Mouse (Mus musculus) lung, embryonic 14.5 days (tissue): ENCODE data around the gene Hectd1. TPM values are rescaled to one million over a fixed set of nuclear protein-coding genes. Genes with fewer than 3 reads are reported as not detected.

Experiments
- ATAC-seq: fragments of 200-750 bp; cut with Nextera tagmentation; 2 replicates; pipeline ENCODE4 v1.8.0; 2017; ENCODE audit warnings: mild to moderate bottlenecking, moderate TSS enrichment, moderate library complexity; ENCODE audit not compliant: insufficient read depth
- DNase-seq: peaks from one replicate; pipeline ENCODE4 v3.0.0-alpha.2; 2015
- H3K27ac ChIP-seq: fragments of 300-500 bp; sonication (generic); 2 replicates; pipeline ENCODE4 v1.5.1; 2014; ENCODE audit warnings: low read depth, mild to moderate bottlenecking, moderate library complexity
- H3K27me3 ChIP-seq: fragments of 300-500 bp; sonication (generic); 2 replicates; pipeline ENCODE4 v1.6.1; 2014; ENCODE audit warnings: low read length, control low read depth; ENCODE audit not compliant: insufficient read depth
- H3K36me3 ChIP-seq: fragments of 300-500 bp; sonication (generic); 2 replicates; pipeline ENCODE4 v1.6.1; 2014; ENCODE audit warnings: control low read depth; ENCODE audit not compliant: insufficient read depth
- H3K4me1 ChIP-seq: fragments of 300-500 bp; sonication (generic); 2 replicates; pipeline ENCODE4 v1.6.1; 2014; ENCODE audit warnings: antibody characterized with exemption, control low read depth; ENCODE audit not compliant: insufficient read depth
- H3K4me2 ChIP-seq: fragments of 300-500 bp; sonication (generic); 2 replicates; pipeline ENCODE4 v1.6.1; 2014; ENCODE audit warnings: mild to moderate bottlenecking
- H3K4me3 ChIP-seq: fragments of 300-500 bp; sonication (generic); 2 replicates; pipeline ENCODE4 v1.5.1; 2014; ENCODE audit warnings: low read depth, low read length
- H3K9ac ChIP-seq: fragments of 300-500 bp; sonication (generic); 2 replicates; pipeline ENCODE4 v1.6.1; 2014
- H3K9me3 ChIP-seq: fragments of 300-500 bp; sonication (generic); 2 replicates; pipeline ENCODE4 v1.6.1; 2016; ENCODE audit warnings: low read depth, low read length, control low read depth
- CTCF ChIP-seq: IDR thresholded peaks from 2 replicates; pipeline ENCODE4 v1.5.1; 2016; ENCODE audit warnings: antibody characterized with exemption, low read depth
- WGBS: fragments of 180-500 bp; shearing (Covaris S2); extraction: QIAGEN DNeasy Blood & Tissue Kit; methylation state at CpG from one replicate; pipeline ENCODE4 v1.1.7; 2014; 5-methylcytosine and 5-hydroxymethylcytosine counted together
- polyA plus RNA-seq: library from polyadenylated mRNA; unstranded; fragments of >200 nt; fragmentation: Nextera tagmentation; extraction: Ambion mirVana; gene quantifications from 2 replicates; pipeline ENCODE4 v1.2.1, GENCODE M21; 2014

Gene Hectd1
- polyA plus RNA-seq, 1 experiment from 2014 or later: 46.8 TPM

DNA sequence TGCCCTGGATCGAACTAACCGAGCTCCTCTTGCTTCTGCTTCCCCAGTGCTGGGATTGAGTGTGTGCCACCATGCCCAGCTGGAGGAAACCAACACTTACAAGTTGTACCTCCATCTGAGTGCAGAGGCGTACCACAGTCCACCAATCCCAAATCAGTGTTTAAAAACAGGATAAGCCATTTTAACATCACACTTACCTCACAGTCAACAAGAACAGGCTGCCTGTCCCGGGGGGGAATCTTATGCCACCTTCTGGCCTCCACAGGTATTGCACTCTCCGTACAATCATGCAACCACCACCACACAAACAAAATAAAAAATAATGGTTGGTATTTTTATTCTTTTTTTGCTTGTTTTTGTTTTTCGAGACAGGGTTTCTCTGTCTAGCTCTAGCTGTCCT lies 87.6 kb downstream of the Hectd1 start:
- no peaks in the 10 kb centered on the region for H3K4me1 ChIP-seq
- peak; percentile 31; the same call in 1 of the 2 replicates for ATAC-seq
- H3K4me3 ChIP-seq: no peak overlapping the region
- no peak overlapping the region for H3K9ac ChIP-seq
- H3K27me3 ChIP-seq: no peaks in the 10 kb centered on the region
- H3K9me3 ChIP-seq: no peaks in the 10 kb centered on the region
- TF ChIP-seq CTCF: peak; percentile 72
- peaks cover 52% of the 10 kb centered on the region for H3K36me3 ChIP-seq
- DNase-seq: peak; percentile 55
- no peak overlapping the region for H3K27ac ChIP-seq
- WGBS: 77% methylated on average over 6 of the region's 6 CpGs
- H3K4me2 ChIP-seq: no peak overlapping the region

- Histone ChIP-seq H3K27ac (no peak overlapping the region), H3K4me1 (peaks cover 13% of the 10 kb centered on the region; the same call in 1 of the 2 replicates), H3K4me2 (no peak overlapping the region), H3K36me3 (peaks cover 8% of the 10 kb centered on the region; the same call in 1 of the 2 replicates), H3K9me3 (no peaks in the 10 kb centered on the region), H3K27me3 (no peaks in the 10 kb centered on the region), H3K4me3 (no peak overlapping the region), H3K9ac (no peak overlapping the region)
- DNase-seq (no peak), ATAC-seq (no peak)
- 58% methylated on average over 1 of the region's 1 CpGs for WGBS
- TF ChIP-seq CTCF: no peak
These were observed 92.5 kb downstream of the Hectd1 start for GRCm38 (mm10) chr12:51736807-51737206.

- Histone ChIP-seq H3K9ac (0 out of 2 replicates have a peak overlapping the region, but pooled peaks have one; percentile 18), H3K36me3 (peaks cover 5% of the 10 kb centered on the region; the same call in 1 of the 2 replicates), H3K27ac (peak overlapping the region; percentile 2; the same call in 1 of the 2 replicates), H3K9me3 (no peaks in the 10 kb centered on the region), H3K4me3 (no peak overlapping the region), H3K4me1 (peaks cover 13% of the 10 kb centered on the region; the same call in 1 of the 2 replicates), H3K27me3 (no peaks in the 10 kb centered on the region), H3K4me2 (no peak overlapping the region)
- ATAC-seq: no peak
- WGBS: 60% methylated on average over 3 of the region's 3 CpGs
- DNase-seq: no peak
- no peak for TF ChIP-seq CTCF
These were observed 93.0 kb downstream of the Hectd1 start for GRCm38 (mm10) chr12:51736381-51736780.

- peak; percentile 93 for DNase-seq
- H3K27ac ChIP-seq: peak overlapping the region; percentile 2; the same call in 1 of the 2 replicates
- H3K27me3 ChIP-seq: no peaks in the 10 kb centered on the region
- peak; percentile 92 for ATAC-seq
- 27% methylated on average over 7 of the region's 7 CpGs for WGBS
- peaks cover 13% of the 10 kb centered on the region; the same call in 1 of the 2 replicates for H3K4me1 ChIP-seq
- no peaks in the 10 kb centered on the region for H3K9me3 ChIP-seq
- H3K9ac ChIP-seq: no peak overlapping the region
- no peak overlapping the region for H3K4me2 ChIP-seq
- no peaks in the 10 kb centered on the region; the same call in 1 of the 2 replicates for H3K36me3 ChIP-seq
- no peak for TF ChIP-seq CTCF
- no peak overlapping the region for H3K4me3 ChIP-seq
These were observed 93.5 kb downstream of the Hectd1 start for GRCm38 (mm10) chr12:51735840-51736271.

- TF ChIP-seq CTCF: no peak
- peak; percentile 37 for DNase-seq
- peak overlapping the region; percentile 71 for H3K27ac ChIP-seq
- no peaks in the 10 kb centered on the region for H3K36me3 ChIP-seq
- no peak overlapping the region for H3K4me3 ChIP-seq
- H3K4me1 ChIP-seq: peaks cover 13% of the 10 kb centered on the region; the same call in 1 of the 2 replicates
- peak overlapping the region; percentile 35; the same call in 1 of the 2 replicates for H3K4me2 ChIP-seq
- H3K27me3 ChIP-seq: no peaks in the 10 kb centered on the region
- ATAC-seq: peak; percentile 37; the same call in 1 of the 2 replicates
- no peak overlapping the region for H3K9ac ChIP-seq
- 60% methylated on average over 14 of the region's 14 CpGs for WGBS
- no peaks in the 10 kb centered on the region for H3K9me3 ChIP-seq
These were observed 94.6 kb downstream of the Hectd1 start for GRCm38 (mm10) chr12:51734605-51735211.

GRCm38 (mm10) chr12:51729827-51730226 lies 99.5 kb downstream of the Hectd1 start:
- no peak overlapping the region for H3K4me3 ChIP-seq
- no peaks in the 10 kb centered on the region for H3K9me3 ChIP-seq
- no peaks in the 10 kb centered on the region for H3K4me1 ChIP-seq
- H3K9ac ChIP-seq: no peak overlapping the region
- H3K4me2 ChIP-seq: no peak overlapping the region
- H3K27me3 ChIP-seq: no peaks in the 10 kb centered on the region
- no peak for TF ChIP-seq CTCF
- 89% methylated on average over 9 of the region's 9 CpGs for WGBS
- ATAC-seq: no peak
- DNase-seq: no peak
- no peak overlapping the region for H3K27ac ChIP-seq
- H3K36me3 ChIP-seq: no peaks in the 10 kb centered on the region

GRCm38 (mm10) chr12:51729058-51729457 lies 100.3 kb downstream of the Hectd1 start:
- Histone ChIP-seq H3K27me3 (no peaks in the 10 kb centered on the region), H3K4me1 (no peaks in the 10 kb centered on the region), H3K4me3 (no peak overlapping the region), H3K4me2 (no peak overlapping the region), H3K36me3 (no peaks in the 10 kb centered on the region), H3K9me3 (no peaks in the 10 kb centered on the region), H3K9ac (no peak overlapping the region), H3K27ac (peak overlapping the region; percentile 42; the same call in 1 of the 2 replicates)
- ATAC-seq (no peak), DNase-seq (peak; percentile 17)
- TF ChIP-seq CTCF: no peak
- WGBS: 56% methylated on average over 11 of the region's 11 CpGs
